Mouse (Mus musculus): Measurements from ENCODE around the gene Mylk2. TPM values are rescaled to one million over a fixed set of nuclear protein-coding genes. Genes with fewer than 3 reads are reported as not detected.
A peak's percentile ranks its signal among the peaks of the same experiment; 100 is the strongest.

Mylk2 gene
- polyA plus RNA-seq, 1 experiment = 0.34 TPM

GRCm38 (mm10) chr2:152958116-152958515, 47.0 kb downstream of the Mylk2 start:
- Histone ChIP-seq H3K36me3 (ENCODE audit: control insufficient read depth, insufficient read depth, low read length) (no peaks in the 10 kb centered on the region), H3K27me3 (ENCODE audit: control insufficient read depth, insufficient read depth, low read length) (no peaks in the 10 kb centered on the region), H3K4me3 (ENCODE audit: control insufficient read depth, insufficient read depth, low read length) (no peak overlapping the region), H3K27ac (ENCODE audit: control insufficient read depth, insufficient read depth, low read length) (no peak overlapping the region), H3K4me1 (replicated peaks; ENCODE audit: control insufficient read depth, insufficient read depth, low read length) (0 out of 2 replicates have a peak, but pooled peaks cover 4% of the 10 kb centered on the region)
- TF ChIP-seq CTCF (IDR thresholded peaks at IDR 0.05; ENCODE audit: borderline replicate concordance, control insufficient read depth, extremely low read depth, insufficient read depth, low read length, poor library complexity) = no peak
- no peak for TF ChIP-seq POLR2A (IDR thresholded peaks at IDR 0.05; ENCODE audit: control insufficient read depth, extremely low read depth, insufficient read depth, low read length, poor library complexity)
- WGBS = 84% methylated on average over 3 of the region's 3 CpGs
- DNase-seq = no peak

GRCm38 (mm10) chr2:152962091-152962793, 51.1 kb downstream of the Mylk2 start, which contains the start of gene Ttll9:
Ttll9 (plus strand) TSS chr2:152962485.
- no peaks in the 10 kb centered on the region for H3K36me3 ChIP-seq (ENCODE audit: control insufficient read depth, insufficient read depth, low read length)
- 0 out of 2 replicates have a peak, but pooled peaks cover 4% of the 10 kb centered on the region for H3K4me1 ChIP-seq (replicated peaks; ENCODE audit: control insufficient read depth, insufficient read depth, low read length)
- H3K27ac ChIP-seq (ENCODE audit: control insufficient read depth, insufficient read depth, low read length) = no peak within 1 kb of the TSS
- WGBS = 1% methylated on average over 34 of the region's 34 CpGs
- H3K4me3 ChIP-seq (ENCODE audit: control insufficient read depth, insufficient read depth, low read length) = peak within 1 kb of the TSS; percentile 34
- no peaks in the 10 kb centered on the region for H3K27me3 ChIP-seq (ENCODE audit: control insufficient read depth, insufficient read depth, low read length)
- DNase-seq = peak; percentile 16
- TF ChIP-seq CTCF (IDR thresholded peaks at IDR 0.05; ENCODE audit: borderline replicate concordance, control insufficient read depth, extremely low read depth, insufficient read depth, low read length, poor library complexity) (no peak), POLR2A (IDR thresholded peaks at IDR 0.05; ENCODE audit: control insufficient read depth, extremely low read depth, insufficient read depth, low read length, poor library complexity) (no peak)

- Histone ChIP-seq H3K36me3 (ENCODE audit: control insufficient read depth, insufficient read depth, low read length) (no peaks in the 10 kb centered on the region), H3K4me1 (replicated peaks; ENCODE audit: control insufficient read depth, insufficient read depth, low read length) (0 out of 2 replicates have a peak, but pooled peaks cover 4% of the 10 kb centered on the region), H3K27ac (ENCODE audit: control insufficient read depth, insufficient read depth, low read length) (no peak overlapping the region), H3K4me3 (ENCODE audit: control insufficient read depth, insufficient read depth, low read length) (no peak overlapping the region), H3K27me3 (ENCODE audit: control insufficient read depth, insufficient read depth, low read length) (no peaks in the 10 kb centered on the region)
- TF ChIP-seq CTCF (IDR thresholded peaks at IDR 0.05; ENCODE audit: borderline replicate concordance, control insufficient read depth, extremely low read depth, insufficient read depth, low read length, poor library complexity) (no peak), POLR2A (IDR thresholded peaks at IDR 0.05; ENCODE audit: control insufficient read depth, extremely low read depth, insufficient read depth, low read length, poor library complexity) (no peak)
- WGBS = 71% methylated on average over 4 of the region's 4 CpGs
- DNase-seq = no peak
Measured at GRCm38 (mm10) chr2:152965555-152965954, 54.4 kb downstream of the Mylk2 start.

Other genes starting within 250 kb of the Mylk2 start
- 270 and 324 TPM in 2 replicates for gene H13, start 241.9 kb upstream of the Mylk2 start, polyA plus RNA-seq (2012; rRNA removed)
- 4.2 and 4.4 TPM in 2 replicates for gene Mcts2, start 224.3 kb upstream of the Mylk2 start, polyA plus RNA-seq (2012; rRNA removed)
- gene Id1, start 175.1 kb upstream of the Mylk2 start, polyA plus RNA-seq (2012; rRNA removed) = 54.6 and 66.4 TPM in 2 replicates
- 1.6 and 1.9 TPM in 2 replicates for gene Cox4i2, start 157.2 kb upstream of the Mylk2 start, polyA plus RNA-seq (2012; rRNA removed)
- gene Bcl2l1, start 79.6 kb upstream of the Mylk2 start, polyA plus RNA-seq (2012; rRNA removed) = 205 and 207 TPM in 2 replicates
- gene Tpx2, start 63.4 kb upstream of the Mylk2 start, polyA plus RNA-seq (2012; rRNA removed) = 16.1 and 19.1 TPM in 2 replicates
- 7.7 and 8.6 TPM in 2 replicates for gene Foxs1, start 21.9 kb downstream of the Mylk2 start, polyA plus RNA-seq (2012; rRNA removed)
- gene Dusp15, start 40.3 kb downstream of the Mylk2 start, polyA plus RNA-seq (2012; rRNA removed) = 3.8 and 5.7 TPM in 2 replicates
- 2.0 and 2.1 TPM in 2 replicates for gene Ttll9, start 51.1 kb downstream of the Mylk2 start, polyA plus RNA-seq (2012; rRNA removed)
- gene Pdrg1, start 104.1 kb downstream of the Mylk2 start, polyA plus RNA-seq (2012; rRNA removed) = 68.0 and 93.1 TPM in 2 replicates
- 0.06 and 0.16 TPM in 2 replicates for gene Xkr7, start 120.5 kb downstream of the Mylk2 start, polyA plus RNA-seq (2012; rRNA removed)
- 4.9 and 9.2 TPM in 2 replicates for gene Ccm2l, start 154.6 kb downstream of the Mylk2 start, polyA plus RNA-seq (2012; rRNA removed)
- 14.6 and 22.1 TPM in 2 replicates for gene Hck, start 197.1 kb downstream of the Mylk2 start, polyA plus RNA-seq (2012; rRNA removed)
- gene Tm9sf4, start 250.0 kb downstream of the Mylk2 start, polyA plus RNA-seq (2012; rRNA removed) = 42.5 and 43.9 TPM in 2 replicates

Measured in thymus, adult 2 months (tissue).